Mouse (Mus musculus) adrenal gland, adult 18-20 months (tissue): ENCODE data around the gene Polk. TPM values are rescaled to one million over a fixed set of nuclear protein-coding genes. Genes with fewer than 3 reads are reported as not detected.

Experiments used
- DNase-seq, 2 experiments: peaks; one replicate each; pipeline ENCODE4 v3.0.0; 2021 to 2022; ENCODE audit warnings: low spot score in 2 of 2
- long read RNA-seq, 2 experiments: library from polyadenylated mRNA; stranded (forward); transcript quantifications; one replicate each; pipeline ENCODE4 v2.0.0; 2021
- total RNA-seq, 2 experiments: library from RNA; stranded (reverse); gene quantifications; 1 replicate in 1 of 2; 2 replicates in 1 of 2; pipeline ENCODE4 v1.2.3; 2021

Gene Polk
- 10 to 100 TPM; 23.3 to 32.6 TPM for total RNA-seq
- long read RNA-seq, experiment 1, full-length matches to known transcripts, result 1 of 2 reads
- long read RNA-seq, experiment 1, partial matches to known transcripts, result 0 of 2 reads
- long read RNA-seq, experiment 1, other reads (novel, unspliced or antisense), result 1 of 2 reads
- long read RNA-seq, experiment 2, full-length matches to known transcripts, result 3 of 9 reads
- long read RNA-seq, experiment 2, partial matches to known transcripts, result 1 of 9 reads
- long read RNA-seq, experiment 2, other reads (novel, unspliced or antisense), result 5 of 9 reads

DNA sequence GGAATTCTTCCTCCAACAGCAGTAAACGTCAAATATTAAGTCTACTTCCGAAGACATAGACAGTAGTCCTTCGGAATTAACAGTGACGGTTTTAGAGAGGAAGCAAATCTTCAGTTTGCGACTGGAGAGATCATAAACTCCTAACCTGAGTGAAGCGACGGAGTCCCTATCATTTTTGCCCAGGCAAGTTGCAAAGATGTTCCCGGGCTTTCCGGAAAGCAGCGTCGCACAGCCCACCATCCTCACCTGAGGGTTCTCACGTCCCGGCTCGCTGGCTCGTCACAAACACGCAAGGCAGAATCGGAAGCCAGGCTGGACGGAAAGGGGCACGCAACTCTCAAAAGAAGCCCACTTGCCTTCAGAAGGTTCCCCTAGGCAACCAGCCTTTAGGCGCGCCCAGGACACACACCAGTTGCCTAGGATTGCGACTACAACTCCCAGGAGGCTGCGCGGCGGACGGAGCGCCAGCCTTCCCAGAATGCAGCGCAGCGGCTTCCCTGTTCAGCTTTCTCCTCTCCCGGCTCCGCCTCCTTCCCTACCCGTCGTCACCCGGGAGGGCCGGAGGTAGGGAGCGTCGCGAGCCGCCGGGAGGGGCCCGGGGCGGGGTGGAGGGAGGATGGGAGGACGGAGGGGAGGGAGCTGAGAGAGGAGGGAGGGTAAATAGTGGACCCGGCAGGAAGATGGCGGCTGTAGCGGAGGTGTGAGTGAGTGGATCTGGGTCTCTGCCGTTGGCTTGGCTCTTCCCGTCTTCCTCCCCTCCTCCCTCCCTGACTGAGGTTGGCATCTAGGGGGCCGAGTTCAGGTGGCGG lies at the start of gene Polk, which contains the start of gene Col4a3bp:
Gene Polk, minus strand, starts transcription at position 499 of the 809 bp plus-strand sequence.
Gene Col4a3bp, plus strand, starts transcription at position 538 of the 809 bp plus-strand sequence.
- peak; percentile 90 to 92 for DNase-seq

DNA sequence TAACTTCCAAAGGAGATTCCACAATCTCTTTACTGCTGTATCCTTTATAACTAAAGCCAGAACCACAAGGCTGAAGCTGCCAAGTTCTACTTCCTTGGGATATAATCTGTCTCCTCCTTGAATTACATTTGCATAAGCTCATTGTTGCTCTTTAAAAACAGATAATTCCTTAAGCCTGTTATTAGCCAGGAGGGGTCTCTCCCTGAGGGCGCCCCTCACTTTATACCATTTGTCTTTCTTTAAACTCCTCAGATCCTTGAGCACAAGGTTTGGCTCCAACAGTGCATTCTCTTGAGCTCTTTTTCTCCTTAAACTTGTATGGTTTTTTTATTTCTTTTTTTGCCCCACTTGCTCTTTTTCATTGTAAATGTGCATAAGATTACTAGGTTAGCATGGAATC lies 46.3 kb upstream of the Polk start:
- DNase-seq, result no peak

DNA sequence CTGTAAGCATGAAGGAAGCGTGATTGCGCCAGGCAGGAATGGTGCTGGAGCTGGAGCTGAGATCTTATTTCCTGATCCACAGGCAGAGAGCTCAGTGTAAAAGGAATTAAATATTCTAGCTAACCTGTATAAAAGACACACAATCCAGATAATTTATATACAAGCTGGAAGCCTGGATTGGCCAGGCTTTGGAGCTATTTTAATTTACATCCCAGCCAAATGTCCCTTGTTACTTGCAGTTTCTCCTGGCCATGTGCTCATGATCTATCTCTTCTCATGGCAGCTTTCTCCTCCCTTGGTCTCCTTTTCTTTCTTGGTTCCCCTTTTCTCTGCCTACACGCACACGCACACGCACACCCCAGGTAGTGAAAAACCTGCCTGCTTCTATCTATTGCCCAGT lies 44.2 kb upstream of the Polk start:
- no peak for DNase-seq

DNA sequence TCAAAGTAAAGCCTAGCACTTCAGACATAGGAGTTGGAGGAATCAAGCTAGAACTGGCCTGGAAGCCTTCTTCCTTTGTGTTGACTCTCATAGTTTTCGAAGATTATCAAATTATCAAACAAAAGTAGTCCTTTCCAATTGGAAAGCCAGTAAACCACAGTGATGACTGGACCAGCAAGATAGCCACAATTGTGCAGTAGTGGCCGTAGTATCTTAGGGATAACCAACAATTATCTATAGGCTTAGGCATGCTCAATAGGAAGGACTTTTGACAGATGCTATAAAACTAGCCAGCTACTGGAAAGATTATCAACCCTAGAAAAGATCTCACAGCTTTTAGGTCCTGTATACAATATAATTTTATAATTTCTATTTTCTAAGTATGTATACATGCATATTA lies 41.8 kb upstream of the Polk start:
- DNase-seq, result no peak

DNA sequence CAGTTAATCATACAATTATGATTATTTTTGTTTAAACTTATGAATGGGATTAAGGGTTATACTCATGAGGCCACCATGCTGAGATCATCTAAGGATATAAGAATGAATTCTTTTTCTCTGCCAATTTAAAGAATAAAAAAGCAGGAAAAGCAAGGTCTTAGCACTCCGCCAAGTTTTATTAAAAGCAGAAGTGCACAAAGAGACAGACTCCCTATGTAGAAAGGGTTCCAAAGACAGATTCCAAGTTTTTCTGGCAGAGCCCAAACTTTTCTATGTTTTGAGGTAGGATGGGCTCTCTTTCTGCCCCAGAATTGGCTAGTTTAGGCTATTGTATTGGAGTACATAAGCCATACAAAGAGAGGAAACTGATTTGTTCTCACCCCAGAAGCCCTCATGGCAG lies 37.6 kb upstream of the Polk start:
- no peak for DNase-seq

DNA sequence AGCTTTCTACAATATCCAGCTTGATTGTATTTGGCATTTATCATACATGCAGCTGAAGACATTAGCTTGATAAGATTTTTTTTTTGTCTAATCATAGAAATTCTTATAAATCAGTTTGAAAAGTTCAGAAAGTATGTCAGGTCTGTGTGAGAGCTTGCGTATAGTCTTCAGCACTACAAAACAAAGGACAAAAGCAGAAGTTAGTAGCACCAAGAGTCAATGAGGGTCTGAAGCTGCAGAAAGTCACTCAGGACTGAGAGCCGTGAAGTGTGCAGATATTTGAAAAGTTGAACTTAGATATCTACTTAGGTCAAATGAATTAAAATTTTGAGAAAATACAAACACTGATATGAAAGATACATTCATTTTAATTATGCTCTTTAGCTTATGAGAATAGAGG lies 36.7 kb upstream of the Polk start:
- DNase-seq, result no peak

DNA sequence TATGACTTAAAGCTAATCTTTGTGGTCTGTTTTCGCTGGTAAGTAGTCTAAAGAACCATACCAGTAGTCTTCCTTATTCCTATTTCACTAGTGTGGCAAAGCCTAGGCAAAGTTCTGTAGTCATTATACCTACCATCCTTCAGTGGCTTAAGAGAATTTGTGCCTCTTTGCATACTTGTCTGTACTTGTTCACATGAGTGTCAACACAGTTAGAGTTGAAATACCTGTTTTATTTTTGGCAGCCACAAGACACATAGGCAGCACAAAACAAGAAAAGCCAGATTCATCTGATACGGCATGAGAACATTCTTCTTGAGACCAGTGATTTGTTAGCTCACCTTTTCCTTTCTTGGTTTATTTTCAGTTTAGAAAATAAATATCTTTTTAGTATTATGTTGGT lies 31.8 kb upstream of the Polk start:
- no peak for DNase-seq

DNA sequence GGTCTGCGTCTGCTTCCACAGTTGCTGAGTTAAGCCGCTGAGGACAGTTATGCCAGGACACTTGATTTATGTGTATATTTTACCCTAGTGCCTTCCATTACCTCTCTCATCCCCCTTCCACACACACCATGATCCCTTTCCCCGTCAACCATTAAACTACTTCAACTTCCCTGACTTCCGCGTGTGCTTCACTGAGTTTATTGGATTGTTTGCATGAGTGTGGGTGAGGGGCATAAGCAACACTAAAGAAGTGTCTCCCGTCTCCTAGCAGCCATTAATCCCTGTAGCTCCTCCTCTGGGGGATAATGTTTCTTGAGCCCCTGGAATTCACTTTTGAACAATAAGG lies 28.6 kb upstream of the Polk start:
- DNase-seq, result no peak

DNA sequence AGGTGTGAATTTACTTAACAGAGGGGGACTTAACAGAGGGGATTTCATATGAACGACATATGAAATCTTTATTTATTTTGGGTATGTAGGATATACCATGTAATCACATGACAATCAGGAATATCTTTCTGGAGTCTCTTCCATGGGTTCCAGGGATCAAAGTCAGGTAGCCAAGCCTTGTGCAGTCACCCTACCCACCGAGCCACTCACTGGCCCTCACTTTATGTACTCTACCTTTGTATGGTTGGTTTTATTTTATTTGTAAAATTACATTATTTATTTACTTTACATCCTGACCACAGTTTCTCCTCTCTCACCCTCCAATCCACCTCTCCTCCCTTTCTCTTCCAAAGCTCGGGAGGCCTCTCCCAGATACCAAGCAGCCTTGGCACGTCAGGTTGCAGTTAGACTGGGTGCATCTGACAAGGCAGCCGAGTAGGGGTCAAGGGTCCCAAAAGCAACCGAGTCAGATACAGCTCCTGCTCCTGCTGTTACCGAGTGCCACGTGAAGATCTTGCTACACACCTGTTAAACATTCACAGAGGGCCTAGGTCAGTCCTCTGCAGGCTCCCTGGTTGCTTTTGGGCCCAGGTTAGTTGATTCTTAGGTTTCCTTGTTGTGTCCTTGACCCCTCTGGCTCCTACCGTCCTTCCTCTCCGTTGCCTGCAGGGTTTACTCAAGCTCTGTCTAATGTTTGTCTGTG lies 28.1 kb upstream of the Polk start:
- no peak for DNase-seq

DNA sequence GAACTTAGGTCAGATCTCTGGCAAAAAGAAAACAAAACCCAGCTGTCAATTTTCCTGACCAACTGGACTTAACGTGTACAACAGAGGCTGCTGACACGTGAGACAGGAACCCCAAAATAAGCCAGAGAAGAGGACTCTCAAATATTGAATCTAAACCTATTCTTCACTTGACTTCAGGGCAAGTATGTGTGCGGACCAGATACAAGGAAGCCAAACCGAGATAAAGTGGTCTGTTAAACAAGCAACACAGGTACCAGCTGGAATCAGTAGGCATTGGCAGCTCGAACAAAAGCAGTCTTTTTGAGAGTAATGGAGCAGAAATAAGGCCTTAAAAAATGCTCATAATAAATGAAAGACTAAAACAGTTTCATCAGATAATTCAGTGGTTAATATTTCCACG lies 25.6 kb upstream of the Polk start:
- no peak for DNase-seq

DNA sequence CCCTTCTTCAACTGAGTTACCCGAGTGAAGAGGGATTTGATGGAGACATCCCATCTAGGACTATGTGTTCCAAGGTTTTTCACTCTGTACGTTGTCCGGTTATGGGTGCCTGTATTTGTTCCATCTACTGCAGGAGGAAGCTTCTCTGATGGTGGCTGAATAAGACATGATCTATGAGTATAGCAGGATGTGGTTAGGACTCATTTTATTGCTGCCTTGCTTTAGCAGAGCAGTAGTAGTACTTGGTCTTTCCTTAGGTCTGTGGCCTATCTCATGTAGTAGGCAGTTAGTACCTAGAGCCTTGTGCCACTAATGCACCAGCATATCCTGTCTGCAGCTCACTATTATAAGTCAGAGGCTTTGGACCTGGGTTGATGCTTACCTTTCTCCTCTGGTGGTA lies 12.7 kb upstream of the Polk start:
- DNase-seq, result no peak

DNA sequence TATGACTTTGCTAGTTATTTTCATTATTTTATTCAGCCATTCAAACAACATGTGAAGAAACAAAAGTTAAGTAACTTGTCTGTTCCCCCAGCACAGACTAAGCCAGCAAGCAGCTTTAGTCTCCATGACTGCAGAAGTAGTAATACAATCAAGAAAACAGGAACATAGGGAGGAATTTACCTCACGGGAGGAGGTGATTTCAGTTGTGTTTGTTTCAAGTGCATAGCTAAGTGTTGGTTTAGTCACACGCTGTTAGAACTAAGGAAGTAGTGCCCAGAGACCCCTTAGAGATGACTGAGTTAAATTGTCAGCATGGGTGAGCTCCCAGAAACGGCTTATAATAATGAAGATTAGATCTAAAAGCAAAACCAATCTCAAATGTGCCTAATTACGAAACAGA lies 5.6 kb upstream of the Polk start:
- no peak for DNase-seq

DNA sequence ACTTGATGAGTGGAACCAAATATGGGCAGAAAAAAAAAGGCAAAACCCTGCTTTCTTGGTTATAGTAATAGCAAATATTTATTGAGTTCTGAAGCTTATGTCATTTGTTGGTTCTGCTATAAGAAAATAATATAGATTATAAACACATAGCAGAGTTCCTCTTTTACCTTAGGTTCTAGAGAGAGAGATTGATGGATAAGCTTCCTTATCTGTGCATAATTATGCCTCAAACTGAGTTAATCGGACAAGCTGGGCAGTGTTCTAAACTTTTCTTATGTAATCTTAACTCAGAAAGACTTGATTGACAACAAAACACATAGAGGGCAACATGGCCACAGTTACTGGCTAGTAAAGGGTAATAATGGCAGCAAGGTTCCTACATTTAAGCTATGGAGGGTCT lies 4.9 kb upstream of the Polk start:
- no peak for DNase-seq

DNA sequence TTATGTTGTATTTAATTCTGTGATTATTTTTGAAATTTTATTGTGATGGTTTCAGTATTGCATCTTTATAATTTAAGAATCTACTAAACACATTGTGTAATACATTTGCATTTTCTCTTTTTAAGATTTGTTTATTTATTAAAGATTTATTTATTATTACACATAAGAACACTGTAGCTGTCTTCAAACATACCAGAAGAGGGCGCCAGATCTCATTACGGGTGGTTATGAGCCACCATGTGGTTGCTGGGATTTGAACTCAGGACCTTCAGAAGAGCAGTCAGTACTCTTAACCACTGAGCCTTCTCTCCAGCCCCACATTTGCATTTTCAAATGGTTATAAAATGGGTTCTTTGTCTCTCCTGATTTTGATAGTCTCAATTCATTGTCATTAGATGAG lies 2.1 kb upstream of the Polk start:
- no peak for DNase-seq

DNA sequence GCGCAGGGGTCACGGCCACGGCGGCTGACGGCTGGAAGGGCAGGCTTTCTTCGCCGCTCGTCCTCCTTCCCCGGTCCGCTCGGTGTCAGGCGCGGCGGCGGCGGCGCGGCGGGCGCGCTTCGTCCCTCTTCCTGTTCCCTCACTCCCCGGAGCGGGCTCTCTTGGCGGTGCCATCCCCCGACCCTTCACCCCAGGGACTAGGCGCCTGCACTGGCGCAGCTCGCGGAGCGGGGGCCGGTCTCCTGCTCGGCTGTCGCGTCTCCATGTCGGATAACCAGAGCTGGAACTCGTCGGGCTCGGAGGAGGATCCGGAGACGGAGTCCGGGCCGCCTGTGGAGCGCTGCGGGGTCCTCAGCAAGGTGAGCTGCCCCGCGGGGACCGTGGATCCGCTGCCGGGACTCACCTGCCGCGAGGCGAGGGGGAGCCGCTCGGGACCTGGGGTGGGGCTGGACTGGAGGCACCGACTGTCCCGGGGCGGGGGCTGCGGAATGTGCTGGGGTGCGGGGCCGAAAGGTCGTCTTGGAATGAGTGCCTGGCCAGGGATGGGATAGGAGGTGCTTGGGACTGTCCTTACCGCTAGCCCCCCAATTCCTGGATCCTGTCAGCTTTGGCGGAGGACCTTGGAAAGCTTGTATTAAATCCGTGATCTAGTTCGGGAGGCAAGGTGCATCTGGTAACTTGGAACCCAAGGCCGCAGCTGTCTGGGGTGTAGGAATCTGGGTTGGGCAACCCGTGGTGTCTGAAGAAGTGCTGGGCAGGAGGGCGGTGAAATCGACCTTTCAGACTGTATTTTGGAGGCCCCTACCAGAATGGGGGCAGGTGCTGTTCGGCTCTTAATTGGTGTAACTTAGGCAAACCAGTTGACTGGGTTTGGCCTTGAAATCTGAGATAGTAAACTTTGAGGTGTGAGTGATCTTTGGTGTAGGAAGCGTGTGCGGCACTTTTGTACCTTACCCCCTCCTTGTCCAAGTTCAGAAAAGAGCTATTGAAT lies 817 bp upstream of the Polk start:
- peak; percentile 32 to 71 for DNase-seq

DNA sequence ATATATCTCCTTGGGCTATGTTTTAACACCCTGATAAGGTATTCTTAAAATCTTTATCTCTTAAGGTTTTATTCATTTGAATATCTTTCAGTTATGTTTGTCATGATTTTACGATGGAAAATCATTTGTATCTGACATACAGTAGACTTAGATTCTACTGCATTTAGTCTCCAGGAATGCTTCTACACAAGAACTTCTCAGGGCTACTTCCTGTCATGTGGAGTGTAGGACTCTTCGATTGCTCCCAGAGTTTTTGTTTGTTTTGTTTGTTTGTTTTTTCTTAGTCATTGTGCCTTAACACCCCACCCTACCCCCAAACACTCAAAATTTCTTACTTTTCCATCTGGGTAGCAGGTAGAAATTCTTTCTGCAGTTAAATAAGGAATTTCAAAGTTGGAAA lies 998 bp downstream of the Polk start:
- no peak for DNase-seq

DNA sequence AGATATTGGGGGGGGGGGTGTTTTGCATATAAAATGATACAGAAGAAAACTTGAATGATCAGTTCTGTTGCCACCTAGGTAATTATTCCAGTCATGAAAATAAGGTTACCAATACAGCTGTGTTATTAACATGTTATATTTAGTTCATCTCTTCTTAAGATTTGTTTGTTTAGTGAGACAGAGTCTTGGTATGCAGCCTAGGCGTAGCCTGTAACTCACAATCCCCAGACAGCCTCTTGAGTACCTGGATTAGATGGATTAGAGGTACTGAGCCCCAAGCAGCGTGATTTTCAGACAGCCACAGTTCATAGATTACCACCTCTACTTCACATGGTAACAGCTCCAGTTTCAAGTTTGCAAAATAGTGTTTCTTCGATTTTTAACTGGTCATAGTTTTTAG lies 4.3 kb downstream of the Polk start:
- no peak for DNase-seq

DNA sequence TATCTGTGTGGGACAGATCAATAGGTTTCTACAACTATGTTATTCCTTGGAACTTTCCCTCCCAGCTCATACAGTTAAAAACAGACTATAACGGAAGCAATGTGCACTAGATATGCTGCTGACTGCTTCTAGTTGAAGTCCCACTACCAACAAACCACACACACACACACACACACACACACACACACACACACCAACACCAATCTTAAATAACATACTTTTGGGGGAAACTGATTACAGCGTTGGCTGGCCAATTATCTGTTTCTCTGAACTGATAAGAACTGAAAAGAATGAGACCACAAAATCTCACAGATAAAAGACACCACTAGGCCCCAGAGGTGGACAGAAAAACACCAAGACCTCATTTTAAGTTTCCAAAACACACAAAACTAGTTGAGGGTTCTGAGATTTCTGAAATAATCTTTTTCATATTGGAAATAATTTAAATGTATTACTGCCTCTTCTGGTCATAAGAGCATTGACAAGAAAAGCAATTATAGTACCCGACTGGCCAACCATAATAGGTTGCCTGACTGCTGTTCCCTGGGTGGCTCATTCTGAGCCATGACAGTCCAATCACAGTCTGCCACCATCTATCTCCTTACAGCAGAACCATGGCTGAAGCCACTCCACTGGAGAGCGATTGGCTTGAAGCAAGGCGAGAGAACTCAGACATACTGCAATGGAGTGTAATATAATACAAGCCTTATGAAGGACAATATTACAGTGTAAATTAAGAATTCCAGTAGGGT lies 5.4 kb downstream of the Polk start:
- DNase-seq, result peak in 1 of 2 experiments; percentile 1

DNA sequence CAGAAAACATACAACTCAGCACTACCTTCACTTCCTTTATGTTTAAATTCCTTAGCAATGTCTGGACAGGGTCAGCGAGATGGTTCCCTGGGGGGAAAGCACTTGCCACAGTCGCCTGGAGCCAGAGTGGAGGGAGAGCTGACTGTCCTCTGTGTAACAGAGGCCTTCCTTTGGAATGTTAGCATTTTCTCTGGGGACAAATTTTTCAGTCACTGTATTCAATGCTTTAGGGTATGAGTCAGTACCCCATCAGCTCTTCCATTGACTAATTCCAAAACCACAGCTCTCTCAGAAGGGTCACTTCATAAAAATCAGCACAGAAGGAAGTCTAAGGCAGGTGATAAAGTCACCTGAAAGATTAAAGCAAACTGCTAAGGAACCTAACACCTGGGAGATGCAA lies 8.6 kb downstream of the Polk start:
- DNase-seq, result no peak

DNA sequence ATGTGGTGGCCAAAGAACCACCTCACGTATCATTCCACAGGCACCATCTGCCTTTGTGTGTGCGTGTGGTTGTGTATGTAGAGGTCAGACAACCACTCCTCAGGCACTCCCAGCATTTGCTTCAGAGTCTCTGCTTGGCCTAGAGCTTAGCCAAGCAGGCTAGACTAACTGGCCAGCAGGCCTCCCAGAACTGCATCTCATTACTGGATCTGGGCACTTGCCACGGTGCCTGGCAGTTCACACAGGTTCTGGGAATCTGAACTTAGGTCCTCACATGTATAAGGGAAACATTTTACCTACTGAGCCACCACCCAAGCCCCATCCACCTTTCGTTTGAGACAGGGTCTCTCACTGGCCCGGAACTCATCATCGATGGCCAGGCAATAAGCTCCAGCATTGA lies 10.2 kb downstream of the Polk start:
- DNase-seq, result no peak
